Mouse (Mus musculus) forebrain, embryonic 11.5 days (tissue): ENCODE data around the gene Ear14. TPM values are rescaled to one million over a fixed set of nuclear protein-coding genes. Genes with fewer than 3 reads are reported as not detected.
"Not testable (repeated sequence)": the region's sequence is repeated elsewhere in the genome, so short reads cannot be mapped to it uniquely, and the experiment has no call there.

Source experiments
- ATAC-seq: fragments of 200-750 bp; cut with Nextera tagmentation; replicated peaks from 2 replicates; pipeline ENCODE4 v1.8.0; 2017; ENCODE audit warnings: moderate TSS enrichment; ENCODE audit not compliant: low FRiP score
- DNase-seq: peaks from one replicate; pipeline ENCODE4 v3.0.0-alpha.2; 2017; ENCODE audit warnings: low spot score
- H3K27ac ChIP-seq: fragments of 300-500 bp; sonication (generic); 2 replicates; pipeline ENCODE4 v1.5.1; 2014; ENCODE audit warnings: low read depth, low read length
- H3K27me3 ChIP-seq: fragments of 300-500 bp; sonication (generic); 2 replicates; pipeline ENCODE4 v1.6.1; 2014; ENCODE audit warnings: mild to moderate bottlenecking, low read length, mixed read lengths; ENCODE audit not compliant: control insufficient read depth, insufficient read depth
- H3K36me3 ChIP-seq: fragments of 300-500 bp; sonication (generic); 2 replicates; pipeline ENCODE4 v1.6.1; 2014; ENCODE audit warnings: mild to moderate bottlenecking, low read length, moderate library complexity, mixed read lengths; ENCODE audit not compliant: control insufficient read depth, insufficient read depth
- H3K4me1 ChIP-seq: fragments of 300-500 bp; sonication (generic); replicated peaks from 2 replicates; pipeline ENCODE4 v1.6.1; 2014; ENCODE audit warnings: low read length, mixed read lengths; ENCODE audit not compliant: control insufficient read depth, insufficient read depth
- H3K4me2 ChIP-seq: fragments of 300-500 bp; sonication (generic); 2 replicates; pipeline ENCODE4 v1.6.1; 2014; ENCODE audit warnings: low read depth, mild to moderate bottlenecking, low read length, moderate library complexity, mixed read lengths; ENCODE audit not compliant: severe bottlenecking
- H3K4me3 ChIP-seq: fragments of 300-500 bp; sonication (generic); 2 replicates; pipeline ENCODE4 v1.5.1; 2014; ENCODE audit warnings: low read depth, low read length
- H3K9ac ChIP-seq: fragments of 300-500 bp; sonication (generic); 2 replicates; pipeline ENCODE4 v1.6.1; 2014; ENCODE audit warnings: low read length
- H3K9me3 ChIP-seq: fragments of 300-500 bp; sonication (generic); 2 replicates; pipeline ENCODE4 v1.6.1; 2016; ENCODE audit warnings: low read length, mixed read lengths; ENCODE audit not compliant: control insufficient read depth
- WGBS: fragments of 180-500 bp; shearing (Covaris S2); extraction: QIAGEN DNeasy Blood & Tissue Kit; methylation state at CpG from one replicate; pipeline ENCODE4 v1.1.7; 2014; 5-methylcytosine and 5-hydroxymethylcytosine counted together
- polyA plus RNA-seq: library from polyadenylated mRNA; unstranded; fragments of >200 nt; fragmentation: Nextera tagmentation; extraction: Ambion mirVana; gene quantifications from 2 replicates; pipeline ENCODE4 v1.2.1, GENCODE M21; 2014

The Ear14 gene
- polyA plus RNA-seq: not detected in 2 replicates

- H3K4me1 ChIP-seq: no peaks in the 10 kb centered on the region
- no peak for DNase-seq
- H3K4me2 ChIP-seq: no peak within 1 kb of the TSS
- H3K36me3 ChIP-seq: no peaks in the 10 kb centered on the region
- no peaks in the 10 kb centered on the region for H3K27me3 ChIP-seq
- H3K9ac ChIP-seq: no peak within 1 kb of the TSS
- no peaks in the 10 kb centered on the region for H3K9me3 ChIP-seq
- H3K4me3 ChIP-seq: no peak within 1 kb of the TSS
- no peak within 1 kb of the TSS for H3K27ac ChIP-seq
- WGBS: 87% methylated on average over 2 of the region's 2 CpGs
- ATAC-seq: no peak
Measured at GRCm38 (mm10) chr14:51203115-51203514, at the start of gene Ear14. Gene Ear14 (plus strand): TSS chr14:51203391.

- DNase-seq: no peak
- no peak for ATAC-seq
- Histone ChIP-seq H3K4me2 (no peak overlapping the region), H3K27ac (no peak overlapping the region), H3K9me3 (no peaks in the 10 kb centered on the region), H3K36me3 (no peaks in the 10 kb centered on the region), H3K4me1 (no peaks in the 10 kb centered on the region), H3K4me3 (no peak overlapping the region), H3K9ac (no peak overlapping the region), H3K27me3 (no peaks in the 10 kb centered on the region)
- WGBS: 92% methylated on average over 5 of the region's 5 CpGs
Measured at GRCm38 (mm10) chr14:51156056-51156735, 47.0 kb upstream of the Ear14 start.

GRCm38 (mm10) chr14:51156736-51157068 lies 46.5 kb upstream of the Ear14 start:
- Histone ChIP-seq H3K4me2 (no peak overlapping the region), H3K9ac (no peak overlapping the region), H3K9me3 (no peaks in the 10 kb centered on the region), H3K36me3 (no peaks in the 10 kb centered on the region), H3K4me3 (no peak overlapping the region), H3K4me1 (no peaks in the 10 kb centered on the region), H3K27ac (no peak overlapping the region), H3K27me3 (no peaks in the 10 kb centered on the region)
- WGBS: 89% methylated on average over 4 of the region's 4 CpGs
- DNase-seq (no peak), ATAC-seq (no peak)

- DNase-seq: no peak
- no peaks in the 10 kb centered on the region for H3K36me3 ChIP-seq
- 94% methylated on average over 1 of the region's 1 CpGs for WGBS
- H3K9ac ChIP-seq: no peak overlapping the region
- no peak overlapping the region for H3K4me3 ChIP-seq
- ATAC-seq: no peak
- no peaks in the 10 kb centered on the region for H3K4me1 ChIP-seq
- H3K27ac ChIP-seq: no peak overlapping the region
- H3K9me3 ChIP-seq: no peaks in the 10 kb centered on the region
- H3K4me2 ChIP-seq: no peak overlapping the region
- H3K27me3 ChIP-seq: no peaks in the 10 kb centered on the region
Measured at GRCm38 (mm10) chr14:51157072-51157471, 46.1 kb upstream of the Ear14 start.

- not testable (repeated sequence) for H3K9ac ChIP-seq, H3K27me3 ChIP-seq, H3K9me3 ChIP-seq, DNase-seq, H3K27ac ChIP-seq, H3K4me3 ChIP-seq, H3K36me3 ChIP-seq, H3K4me1 ChIP-seq, ATAC-seq, H3K4me2 ChIP-seq
- 91% methylated on average over 3 of the region's 3 CpGs for WGBS
Measured at GRCm38 (mm10) chr14:51161976-51162375, 41.2 kb upstream of the Ear14 start, which contains the start of gene Rnase2b. Gene Rnase2b (plus strand): TSS chr14:51162260.

GRCm38 (mm10) chr14:51163323-51163722 lies 39.9 kb upstream of the Ear14 start:
- not testable (repeated sequence) for H3K4me3 ChIP-seq, H3K27me3 ChIP-seq, ATAC-seq, H3K9me3 ChIP-seq, H3K9ac ChIP-seq, H3K4me1 ChIP-seq, DNase-seq, H3K36me3 ChIP-seq, H3K4me2 ChIP-seq, H3K27ac ChIP-seq
- 95% methylated on average over 6 of the region's 6 CpGs for WGBS

- no peak for DNase-seq
- H3K36me3 ChIP-seq: no peaks in the 10 kb centered on the region
- no peak overlapping the region for H3K4me3 ChIP-seq
- no peak overlapping the region for H3K4me2 ChIP-seq
- H3K9ac ChIP-seq: no peak overlapping the region
- no peaks in the 10 kb centered on the region for H3K4me1 ChIP-seq
- ATAC-seq: no peak
- 89% methylated on average over 1 of the region's 1 CpGs for WGBS
- no peaks in the 10 kb centered on the region for H3K9me3 ChIP-seq
- H3K27me3 ChIP-seq: no peaks in the 10 kb centered on the region
- H3K27ac ChIP-seq: no peak overlapping the region
Measured at GRCm38 (mm10) chr14:51165435-51165834, 37.8 kb upstream of the Ear14 start.

GRCm38 (mm10) chr14:51166068-51166467 lies 37.1 kb upstream of the Ear14 start:
- Histone ChIP-seq H3K36me3 (no peaks in the 10 kb centered on the region), H3K4me3 (no peak overlapping the region), H3K9me3 (no peaks in the 10 kb centered on the region), H3K27ac (no peak overlapping the region), H3K4me2 (no peak overlapping the region), H3K9ac (no peak overlapping the region), H3K27me3 (no peaks in the 10 kb centered on the region), H3K4me1 (no peaks in the 10 kb centered on the region)
- DNase-seq (no peak), ATAC-seq (no peak)

- not testable (repeated sequence) for H3K9ac ChIP-seq
- 41% methylated on average over 9 of the region's 9 CpGs for WGBS
Measured at GRCm38 (mm10) chr14:51172095-51172865, 30.9 kb upstream of the Ear14 start.

More at GRCm38 (mm10) chr14:51172095-51172865, 30.9 kb upstream of the Ear14 start:
- H3K4me2 ChIP-seq, H3K4me1 ChIP-seq, H3K4me3 ChIP-seq, H3K27ac ChIP-seq, H3K9me3 ChIP-seq, H3K27me3 ChIP-seq, H3K36me3 ChIP-seq: not testable (repeated sequence)
- peak; percentile 76 for DNase-seq
- peak; percentile 55 for ATAC-seq
